Mouse (Mus musculus): ENCODE results near the gene Cd59a.

- TF ChIP-seq GATA1 (IDR thresholded peaks at IDR 0.05; ENCODE audit: borderline replicate concordance, low read length) (no peak), FLI1 (IDR thresholded peaks at IDR 0.05; ENCODE audit: low read length) (no peak)
Observed at GRCm38 (mm10) chr2:104109528-104109927, 13.9 kb downstream of the Cd59a start.

All from megakaryocyte, embryonic 14.5 days (primary cell).